Mouse (Mus musculus) embryonic facial prominence, embryonic 10.5 days (tissue): ENCODE results near the gene Agpat2. TPM values are rescaled to one million over a fixed set of nuclear protein-coding genes. Genes with fewer than 3 reads are reported as not detected.

Experiments
- DNase-seq: peaks from one replicate; pipeline ENCODE4 v3.0.0-alpha.2; 2017; ENCODE audit warnings: low spot score
- H3K27ac ChIP-seq: fragments of 300-500 bp; sonication (generic); replicated peaks from 2 replicates; pipeline ENCODE4 v1.5.1; 2016; ENCODE audit warnings: mild to moderate bottlenecking
- H3K27me3 ChIP-seq: fragments of 300-500 bp; sonication (generic); replicated peaks from 2 replicates; pipeline ENCODE4 v1.6.1; 2016; ENCODE audit warnings: low read depth, mild to moderate bottlenecking; ENCODE audit not compliant: poor library complexity, severe bottlenecking
- H3K36me3 ChIP-seq: fragments of 300-500 bp; sonication (generic); replicated peaks from 2 replicates; pipeline ENCODE4 v1.6.1; 2016; ENCODE audit warnings: mild to moderate bottlenecking, moderate library complexity
- H3K4me1 ChIP-seq: fragments of 300-500 bp; sonication (generic); 2 replicates; pipeline ENCODE4 v1.6.1; 2016
- H3K4me3 ChIP-seq: fragments of 300-500 bp; sonication (generic); 2 replicates; pipeline ENCODE4 v1.5.1; 2016; ENCODE audit warnings: mild to moderate bottlenecking, moderate library complexity
- H3K9me3 ChIP-seq: fragments of 300-500 bp; sonication (generic); 2 replicates; pipeline ENCODE4 v1.6.1; 2016; ENCODE audit warnings: mild to moderate bottlenecking
- WGBS: fragments of 180-500 bp; shearing (Covaris S2); methylation state at CpG from one replicate; pipeline ENCODE4 v1.1.7; 2016; 5-methylcytosine and 5-hydroxymethylcytosine counted together
- polyA plus RNA-seq: library from polyadenylated mRNA; unstranded; fragments of >200 nt; fragmentation: Nextera tagmentation; extraction: Ambion mirVana; gene quantifications from 2 replicates; pipeline ENCODE4 v1.2.1, GENCODE M21; 2016

Agpat2 gene
- polyA plus RNA-seq, 1 experiment from 2014 or later = 12.4 TPM

GRCm38 (mm10) chr2:26617928-26618327 lies 13.7 kb upstream of the Agpat2 start:
- H3K36me3 ChIP-seq = no peaks in the 10 kb centered on the region
- no peaks in the 10 kb centered on the region for H3K9me3 ChIP-seq
- H3K27ac ChIP-seq = no peak overlapping the region
- no peak for DNase-seq
- H3K4me1 ChIP-seq = 0 out of 2 replicates have a peak, but pooled peaks cover 2% of the 10 kb centered on the region
- no peak overlapping the region for H3K4me3 ChIP-seq
- no peaks in the 10 kb centered on the region for H3K27me3 ChIP-seq
- whole genome bisulfite sequencing = 63% methylated on average over 7 of the region's 7 CpGs

- no peak overlapping the region for H3K4me3 ChIP-seq
- no peaks in the 10 kb centered on the region for H3K27me3 ChIP-seq
- no peak overlapping the region for H3K27ac ChIP-seq
- no peak for DNase-seq
- H3K36me3 ChIP-seq = no peaks in the 10 kb centered on the region
- H3K4me1 ChIP-seq = no peaks in the 10 kb centered on the region
- 83% methylated on average over 6 of the region's 6 CpGs for WGBS
- H3K9me3 ChIP-seq = no peaks in the 10 kb centered on the region
Observed at GRCm38 (mm10) chr2:26617331-26617730, 13.1 kb upstream of the Agpat2 start.

- H3K4me3 ChIP-seq = no peak overlapping the region
- H3K27me3 ChIP-seq = no peaks in the 10 kb centered on the region
- no peaks in the 10 kb centered on the region for H3K9me3 ChIP-seq
- H3K36me3 ChIP-seq = no peaks in the 10 kb centered on the region
- 83% methylated on average over 4 of the region's 4 CpGs for WGBS
- no peak overlapping the region for H3K27ac ChIP-seq
- no peak for DNase-seq
- no peaks in the 10 kb centered on the region for H3K4me1 ChIP-seq
Observed at GRCm38 (mm10) chr2:26615459-26616124, 11.4 kb upstream of the Agpat2 start.

GRCm38 (mm10) chr2:26614903-26615302 lies 10.7 kb upstream of the Agpat2 start:
- no peak overlapping the region for H3K4me3 ChIP-seq
- H3K36me3 ChIP-seq = no peaks in the 10 kb centered on the region
- no peak for DNase-seq
- no peak overlapping the region for H3K27ac ChIP-seq
- 74% methylated on average over 5 of the region's 5 CpGs for WGBS
- no peaks in the 10 kb centered on the region for H3K27me3 ChIP-seq
- no peaks in the 10 kb centered on the region for H3K4me1 ChIP-seq
- H3K9me3 ChIP-seq = no peaks in the 10 kb centered on the region

- H3K27me3 ChIP-seq = peaks cover 10% of the 10 kb centered on the region; the same call in 1 of the 2 replicates
- no peak for DNase-seq
- peaks cover 8% of the 10 kb centered on the region for H3K4me1 ChIP-seq
- H3K4me3 ChIP-seq = no peak overlapping the region
- H3K9me3 ChIP-seq = no peaks in the 10 kb centered on the region
- no peak overlapping the region for H3K27ac ChIP-seq
- H3K36me3 ChIP-seq = no peaks in the 10 kb centered on the region
Observed at GRCm38 (mm10) chr2:26611896-26612295, 7.7 kb upstream of the Agpat2 start.

- Histone ChIP-seq H3K27me3 (peaks cover 19% of the 10 kb centered on the region), H3K4me3 (no peak overlapping the region), H3K36me3 (no peaks in the 10 kb centered on the region), H3K27ac (no peak overlapping the region), H3K4me1 (peaks cover 11% of the 10 kb centered on the region), H3K9me3 (no peaks in the 10 kb centered on the region)
- DNase-seq = no peak
Observed at GRCm38 (mm10) chr2:26611054-26611453, 6.8 kb upstream of the Agpat2 start.

GRCm38 (mm10) chr2:26610526-26610925 lies 6.3 kb upstream of the Agpat2 start:
- 79% methylated on average over 3 of the region's 3 CpGs for WGBS

GRCm38 (mm10) chr2:26609261-26609661 lies 5.0 kb upstream of the Agpat2 start:
- Histone ChIP-seq H3K4me3 (no peak overlapping the region), H3K27me3 (peaks cover 36% of the 10 kb centered on the region), H3K4me1 (peaks cover 15% of the 10 kb centered on the region), H3K9me3 (no peaks in the 10 kb centered on the region), H3K27ac (no peak overlapping the region), H3K36me3 (no peaks in the 10 kb centered on the region)
- DNase-seq = no peak

More at GRCm38 (mm10) chr2:26610526-26610925, 6.3 kb upstream of the Agpat2 start:
- Histone ChIP-seq H3K4me1 (peaks cover 11% of the 10 kb centered on the region), H3K27ac (no peak overlapping the region), H3K9me3 (no peaks in the 10 kb centered on the region), H3K4me3 (no peak overlapping the region), H3K36me3 (no peaks in the 10 kb centered on the region), H3K27me3 (peaks cover 24% of the 10 kb centered on the region)
- DNase-seq = no peak

- DNase-seq = no peak
- H3K4me1 ChIP-seq = peaks cover 19% of the 10 kb centered on the region
- H3K27ac ChIP-seq = no peak overlapping the region
- no peak overlapping the region for H3K4me3 ChIP-seq
- H3K27me3 ChIP-seq = peaks cover 41% of the 10 kb centered on the region
- no peaks in the 10 kb centered on the region for H3K36me3 ChIP-seq
- H3K9me3 ChIP-seq = no peaks in the 10 kb centered on the region
Observed at GRCm38 (mm10) chr2:26608781-26609180, 4.6 kb upstream of the Agpat2 start.

- WGBS = 54% methylated on average over 6 of the region's 6 CpGs
- Histone ChIP-seq H3K27ac (0 out of 2 replicates have a peak overlapping the region, but pooled peaks have one; percentile 19), H3K4me3 (no peak overlapping the region), H3K36me3 (no peaks in the 10 kb centered on the region), H3K4me1 (peaks cover 32% of the 10 kb centered on the region), H3K9me3 (no peaks in the 10 kb centered on the region), H3K27me3 (peaks cover 56% of the 10 kb centered on the region)
- DNase-seq = no peak
Observed at GRCm38 (mm10) chr2:26607056-26607910, 3.1 kb upstream of the Agpat2 start.

GRCm38 (mm10) chr2:26606579-26606978 lies 2.4 kb upstream of the Agpat2 start:
- no peaks in the 10 kb centered on the region for H3K36me3 ChIP-seq
- WGBS = 73% methylated on average over 3 of the region's 3 CpGs
- peaks cover 63% of the 10 kb centered on the region for H3K27me3 ChIP-seq
- no peak for DNase-seq
- no peak overlapping the region for H3K27ac ChIP-seq
- peaks cover 32% of the 10 kb centered on the region for H3K4me1 ChIP-seq
- no peaks in the 10 kb centered on the region for H3K9me3 ChIP-seq
- no peak overlapping the region for H3K4me3 ChIP-seq

GRCm38 (mm10) chr2:26605331-26605730 lies 1.1 kb upstream of the Agpat2 start:
- no peak for DNase-seq
- H3K27ac ChIP-seq = no peak overlapping the region
- no peak overlapping the region for H3K4me3 ChIP-seq
- WGBS = 80% methylated on average over 8 of the region's 8 CpGs
- peaks cover 67% of the 10 kb centered on the region for H3K27me3 ChIP-seq
- H3K36me3 ChIP-seq = no peaks in the 10 kb centered on the region
- H3K9me3 ChIP-seq = no peaks in the 10 kb centered on the region
- peaks cover 40% of the 10 kb centered on the region for H3K4me1 ChIP-seq

GRCm38 (mm10) chr2:26603159-26603558 lies 1.1 kb downstream of the Agpat2 start:
- DNase-seq = no peak
- no peaks in the 10 kb centered on the region for H3K9me3 ChIP-seq
- WGBS = 27% methylated on average over 6 of the region's 6 CpGs
- peaks cover 42% of the 10 kb centered on the region for H3K4me1 ChIP-seq
- no peaks in the 10 kb centered on the region for H3K36me3 ChIP-seq
- H3K4me3 ChIP-seq = peak overlapping the region; percentile 74
- peaks cover 67% of the 10 kb centered on the region for H3K27me3 ChIP-seq
- peak overlapping the region; percentile 84; the same call in 1 of the 2 replicates for H3K27ac ChIP-seq
